13 mouse cellular contexts compared by ENCODE assay signal in the genomic region with DNA sequence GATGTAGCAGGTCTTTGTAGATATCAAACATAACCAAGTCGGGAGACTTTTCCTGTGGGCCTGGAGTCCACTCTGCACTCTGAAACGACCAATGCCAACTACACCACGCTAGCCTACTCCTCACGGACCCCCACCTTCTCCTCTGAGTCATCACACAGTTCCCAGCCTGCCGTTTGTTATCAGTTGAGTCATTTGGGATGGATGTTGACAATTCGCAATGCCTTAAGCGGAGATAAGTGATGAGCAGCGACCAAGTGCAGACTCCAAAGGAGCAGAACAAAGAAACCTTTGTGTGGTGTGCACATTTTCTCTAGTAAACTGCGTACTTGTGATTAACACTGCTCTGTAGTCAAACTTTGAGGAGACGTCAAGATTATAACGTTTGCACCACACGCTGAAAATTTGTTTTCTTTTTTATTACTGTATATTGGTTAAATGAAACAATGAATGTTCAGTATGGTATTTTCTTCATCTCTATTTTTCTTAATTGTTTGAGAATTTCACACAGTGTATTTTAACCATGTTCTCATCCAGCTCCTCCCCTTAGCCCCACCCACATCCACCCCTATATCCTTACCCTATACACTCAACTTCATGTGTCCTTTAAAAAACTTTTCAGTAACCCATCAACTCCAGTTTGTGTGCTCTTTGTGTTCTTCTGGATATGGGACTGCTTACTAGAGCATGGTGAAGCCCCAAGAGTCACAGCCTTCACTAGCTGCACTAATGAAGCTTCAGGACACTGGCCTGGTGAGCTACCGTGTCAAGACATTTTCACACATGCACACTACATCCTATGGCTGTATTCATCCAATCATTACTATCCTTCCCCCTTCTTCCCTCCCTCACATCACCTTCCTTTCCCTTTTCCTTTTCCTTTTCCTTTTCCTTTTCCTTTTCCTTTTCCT. TPM values are rescaled to one million over a fixed set of nuclear protein-coding genes. Genes with fewer than 3 reads are reported as not detected.
DNase-seq lines count a peak whose midpoint lies in the region; ATAC-seq lines count a peak whose summit lies in the region.
"Had no signal": no experiment of that assay in that cellular context is flagged by ENCODE, and none has a peak within 500 bp of the region (broad histone marks: within the 10 kb centered on the region; RNA-seq: fewer than 3 reads in every experiment).

No protein-coding gene starts in this region.

- H3K27me3 ChIP-seq in midbrain, embryonic 11.5 days (ENCODE audit: control insufficient read depth, insufficient read depth, low read length), result no peaks in the 10 kb centered on the region
- H3K27me3 ChIP-seq in midbrain, embryonic 14.5 days (ENCODE audit: control insufficient read depth, insufficient read depth, low read length), result no peaks in the 10 kb centered on the region
- H3K27me3 ChIP-seq in stomach, embryonic 16.5 days (ENCODE audit: control insufficient read depth, insufficient read depth, low read length), result no peaks in the 10 kb centered on the region
- no peaks in the 10 kb centered on the region for H3K27me3 ChIP-seq in limb, embryonic 10.5 days (ENCODE audit: low read depth, poor library complexity, severe bottlenecking)
- H3K27me3 ChIP-seq: midbrain, embryonic 13.5 days had no signal

- no peak for ATAC-seq in midbrain, embryonic 11.5 days (ENCODE audit: low FRiP score)
- ATAC-seq in midbrain, embryonic 14.5 days (ENCODE audit: low FRiP score, low TSS enrichment), result no peak
- ATAC-seq in stomach, embryonic 16.5 days (ENCODE audit: insufficient read depth, low FRiP score), result peak; percentile 50; the same call in 1 of the 2 replicates
- ATAC-seq: inflammation-experienced regulatory T-cells, adult 6 months; midbrain, embryonic 13.5 days had no signal

- intact Hi-C loops in gastrocnemius, postnatal 36 days (cut with DNase I), result no loop called here

- no peaks in the 10 kb centered on the region for H3K36me3 ChIP-seq in midbrain, embryonic 11.5 days (ENCODE audit: control insufficient read depth, insufficient read depth, low read length)
- H3K36me3 ChIP-seq in midbrain, embryonic 14.5 days (ENCODE audit: control insufficient read depth, insufficient read depth, low read length), result no peaks in the 10 kb centered on the region
- no peaks in the 10 kb centered on the region for H3K36me3 ChIP-seq in stomach, embryonic 16.5 days (ENCODE audit: control insufficient read depth, insufficient read depth, low read length)
- H3K36me3 ChIP-seq in limb, embryonic 10.5 days, result no peaks in the 10 kb centered on the region
- H3K36me3 ChIP-seq: midbrain, embryonic 13.5 days had no signal

- H3K4me3 ChIP-seq in midbrain, embryonic 11.5 days (ENCODE audit: low read depth, low read length), result no peak overlapping the region
- no peak overlapping the region for H3K4me3 ChIP-seq in midbrain, embryonic 14.5 days (replicated peaks; ENCODE audit: low read depth, low read length)
- no peak overlapping the region for H3K4me3 ChIP-seq in brown adipose tissue, adult 24 weeks (ENCODE audit: insufficient read depth, low read depth, low read length)
- no peak overlapping the region for H3K4me3 ChIP-seq in stomach, embryonic 16.5 days (replicated peaks; ENCODE audit: low read length)
- H3K4me3 ChIP-seq in limb, embryonic 10.5 days, result no peak overlapping the region
- H3K4me3 ChIP-seq: midbrain, embryonic 13.5 days had no signal

- peak; percentile 54 for DNase-seq in midbrain, embryonic 11.5 days (ENCODE audit: low spot score, missing footprints)
- no peak for DNase-seq in midbrain, embryonic 14.5 days
- peak; percentile 42 for DNase-seq in liver
- DNase-seq in limb, embryonic 10.5 days (ENCODE audit: low spot score), result no peak
- no peak for DNase-seq in gastrocnemius, postnatal 36 days
- no peak for DNase-seq in right cerebral cortex, adult 2 months (ENCODE audit: low spot score in 2 of 2)
- DNase-seq: embryo, embryonic 11 days; lung, embryonic 14.5 days; thymus, postnatal 25 days had no signal

- no peaks in the 10 kb centered on the region for H3K4me1 ChIP-seq in midbrain, embryonic 11.5 days (ENCODE audit: control insufficient read depth, insufficient read depth, low read length)
- H3K4me1 ChIP-seq in midbrain, embryonic 14.5 days (ENCODE audit: control insufficient read depth, insufficient read depth, low read length), result peaks cover 1% of the 10 kb centered on the region; the same call in 1 of the 2 replicates
- peaks cover 7% of the 10 kb centered on the region for H3K4me1 ChIP-seq in brown adipose tissue, adult 24 weeks (ENCODE audit: control insufficient read depth, insufficient read depth, insufficient read length, low read length)
- no peaks in the 10 kb centered on the region for H3K4me1 ChIP-seq in stomach, embryonic 16.5 days (ENCODE audit: control insufficient read depth, insufficient read depth, low read length)
- H3K4me1 ChIP-seq in limb, embryonic 10.5 days, result peaks cover 8% of the 10 kb centered on the region

- H3K9ac ChIP-seq in midbrain, embryonic 11.5 days (ENCODE audit: low read length), result no peak overlapping the region
- no peak overlapping the region for H3K9ac ChIP-seq in midbrain, embryonic 14.5 days (replicated peaks; ENCODE audit: low read length)
- no peak overlapping the region for H3K9ac ChIP-seq in stomach, embryonic 16.5 days (ENCODE audit: low read length)
- H3K9ac ChIP-seq: lung, embryonic 14.5 days; midbrain, embryonic 13.5 days had no signal

- no peaks in the 10 kb centered on the region for H3K9me3 ChIP-seq in midbrain, embryonic 11.5 days (ENCODE audit: control insufficient read depth, low read length)
- no peaks in the 10 kb centered on the region for H3K9me3 ChIP-seq in midbrain, embryonic 14.5 days (ENCODE audit: control insufficient read depth, low read length)
- H3K9me3 ChIP-seq in stomach, embryonic 16.5 days (replicated peaks; ENCODE audit: control insufficient read depth, low read length), result no peaks in the 10 kb centered on the region
- no peaks in the 10 kb centered on the region for H3K9me3 ChIP-seq in limb, embryonic 10.5 days (replicated peaks)
- H3K9me3 ChIP-seq: midbrain, embryonic 13.5 days had no signal

- 82% methylated on average over 13 of the region's 13 CpGs for WGBS in midbrain, embryonic 11.5 days
- 83% methylated on average over 13 of the region's 13 CpGs for WGBS in midbrain, embryonic 14.5 days
- WGBS in stomach, embryonic 16.5 days, result 38% methylated on average over 13 of the region's 13 CpGs
- 78% methylated on average over 13 of the region's 13 CpGs for WGBS in limb, embryonic 10.5 days

- no peak overlapping the region for H3K27ac ChIP-seq in midbrain, embryonic 11.5 days (ENCODE audit: low read depth, low read length)
- H3K27ac ChIP-seq in midbrain, embryonic 14.5 days (replicated peaks; ENCODE audit: low read depth, low read length), result no peak overlapping the region
- H3K27ac ChIP-seq in brown adipose tissue, adult 24 weeks (replicated peaks; ENCODE audit: low read depth, low read length), result peak overlapping the region; percentile 38; the same call in 1 of the 2 replicates
- H3K27ac ChIP-seq in stomach, embryonic 16.5 days (ENCODE audit: low read length), result no peak overlapping the region
- H3K27ac ChIP-seq in limb, embryonic 10.5 days, result no peak overlapping the region
- H3K27ac ChIP-seq: midbrain, embryonic 13.5 days had no signal

- H3K4me2 ChIP-seq in midbrain, embryonic 11.5 days, result no peak overlapping the region
- H3K4me2 ChIP-seq in midbrain, embryonic 14.5 days (ENCODE audit: low read length), result no peak overlapping the region
- H3K4me2 ChIP-seq in stomach, embryonic 16.5 days (ENCODE audit: low read depth, low read length), result no peak overlapping the region
- H3K4me2 ChIP-seq: lung, embryonic 14.5 days; midbrain, embryonic 13.5 days had no signal

RNA-seq across cellular contexts. Expression of gene Sgk1, which starts 42.5 kb away (rescaled TPM):
- polyA plus RNA-seq in midbrain, embryonic 11.5 days (2014; fragmentation: Nextera tagmentation; extraction: Ambion mirVana), result 20.8 and 25.7 TPM in 2 replicates
- 43.7 and 47.9 TPM in 2 replicates for polyA plus RNA-seq in midbrain, embryonic 14.5 days (2014; fragmentation: Nextera tagmentation; extraction: Ambion mirVana)
- polyA plus RNA-seq in brown adipose tissue, adult 24 weeks (2012; ENCODE audit: insufficient read depth, insufficient read length, missing spikeins), result 27.6 and 37.6 TPM in 2 replicates
- polyA plus RNA-seq in stomach, embryonic 16.5 days (2015; fragmentation: Nextera tagmentation; extraction: Ambion mirVana), result 34.3 and 35.9 TPM in 2 replicates
- polyA plus RNA-seq in limb, embryonic 10.5 days (2016; fragmentation: Nextera tagmentation; extraction: Ambion mirVana), result 8.6 and 13.0 TPM in 2 replicates
- total RNA-seq in gastrocnemius, postnatal 36 days (2021), result 100 to 1,000 TPM; 192 to 226 TPM

Comparison
In these comparisons a context has a peak if more than half of its experiments do, and no peak if none do; other contexts are left out.
1. DNase-seq: peak in midbrain, embryonic 11.5 days (single experiment) and liver (single experiment); none in midbrain, embryonic 14.5 days (single experiment), limb, embryonic 10.5 days (single experiment), gastrocnemius, postnatal 36 days (0 of 2) and right cerebral cortex, adult 2 months (0 of 2).